Mouse (Mus musculus) CH12.LX (cell line): ENCODE measurements around the gene Wasf1. TPM values are rescaled to one million over a fixed set of nuclear protein-coding genes. Genes with fewer than 3 reads are reported as not detected.

Source experiments
- DNase-seq: peaks from one replicate; pipeline ENCODE4 v3.0.0-alpha.2; 2013; ENCODE audit errors: extremely low read depth
- H3K27ac ChIP-seq: 2 replicates; pipeline ENCODE4 v1.5.1; 2012; ENCODE audit warnings: low read depth, mild to moderate bottlenecking, control low read depth, moderate library complexity; ENCODE audit not compliant: insufficient read depth
- H3K27me3 ChIP-seq: replicated peaks from 2 replicates; pipeline ENCODE3; 2012; ENCODE audit warnings: inconsistent platforms
- H3K36me3 ChIP-seq, 2 experiments: replicated peaks in 1 of 2; 2 replicates each; pipeline versions ENCODE3 to v1.6.1; 2012; ENCODE audit warnings: inconsistent platforms in 1 of 2, low read length in 1 of 2, mild to moderate bottlenecking in 1 of 2, mixed read lengths in 1 of 2, moderate library complexity in 1 of 2; ENCODE audit not compliant: control insufficient read depth in 1 of 2, insufficient read depth in 1 of 2
- H3K4me1 ChIP-seq, 2 experiments: 2 replicates each; pipeline ENCODE4 v1.6.1; 2012; ENCODE audit warnings: inconsistent platforms in 1 of 2, moderate library complexity in 1 of 2; ENCODE audit not compliant: insufficient read depth in 2 of 2, control insufficient read depth in 1 of 2
- H3K4me2 ChIP-seq: 2 replicates; pipeline ENCODE4 v1.6.1; 2012; ENCODE audit warnings: low read depth, mild to moderate bottlenecking, control low read depth; ENCODE audit not compliant: poor library complexity, insufficient read depth, severe bottlenecking
- H3K4me3 ChIP-seq, 3 experiments: fragments of 150-350 bp in 1 of 3; sonication (generic) in 1 of 3; replicated peaks in 1 of 3; 2 replicates each; pipeline versions ENCODE3 to v1.5.1; 2011 to 2012; ENCODE audit warnings: low read depth in 2 of 3, low read length in 2 of 3, mild to moderate bottlenecking in 2 of 3, moderate library complexity in 2 of 3, control low read depth in 1 of 3, improper control_type of control experiment in 1 of 3, inconsistent platforms in 1 of 3, mixed read lengths in 1 of 3; ENCODE audit not compliant: poor library complexity in 1 of 3
- H3K79me2 ChIP-seq: replicated peaks from 2 replicates; pipeline ENCODE4 v1.6.1; 2012; ENCODE audit warnings: mild to moderate bottlenecking, moderate library complexity; ENCODE audit not compliant: control insufficient read depth, poor library complexity, insufficient read depth, severe bottlenecking; ENCODE audit errors: extremely low read depth
- H3K9ac ChIP-seq: 2 replicates; pipeline ENCODE4 v1.6.1; 2012; ENCODE audit warnings: low read depth, mild to moderate bottlenecking, control low read depth, moderate library complexity; ENCODE audit not compliant: insufficient read depth
- H3K9me3 ChIP-seq: replicated peaks from 2 replicates; pipeline ENCODE3; 2012; ENCODE audit warnings: low read length, inconsistent platforms, mixed read lengths
- BHLHE40 ChIP-seq: IDR thresholded peaks from 2 replicates; pipeline ENCODE4 v1.6.1; 2011; ENCODE audit warnings: mild to moderate bottlenecking, low read depth, low read length, improper control_type of control experiment
- CHD1 ChIP-seq: IDR thresholded peaks from 2 replicates; pipeline ENCODE4 v1.6.1; 2012; ENCODE audit warnings: low read depth, low read length, improper control_type of control experiment, inconsistent platforms
- CHD2 ChIP-seq: IDR thresholded peaks from 2 replicates; pipeline ENCODE4 v1.6.1; 2011; ENCODE audit warnings: low read length, improper control_type of control experiment
- CTCF ChIP-seq, 2 experiments: IDR thresholded peaks in 1 of 2; conservative IDR thresholded peaks in 1 of 2; 2 replicates each; pipeline ENCODE4 v1.5.1; 2011 to 2012; ENCODE audit warnings: low read depth in 2 of 2, low read length in 2 of 2, improper control_type of control experiment in 1 of 2, inconsistent platforms in 1 of 2, mild to moderate bottlenecking in 1 of 2, moderate library complexity in 1 of 2
- E2F4 ChIP-seq: IDR thresholded peaks from 2 replicates; pipeline ENCODE4 v1.6.1; 2011; ENCODE audit warnings: low read depth, low read length, improper control_type of control experiment; ENCODE audit not compliant: insufficient replicate concordance
- ELF1 ChIP-seq: IDR thresholded peaks from 2 replicates; pipeline ENCODE4 v1.6.1; 2014; ENCODE audit warnings: low read depth, mild to moderate bottlenecking, inconsistent platforms, low read length, improper control_type of control experiment
- EP300 ChIP-seq: IDR thresholded peaks from 2 replicates; pipeline ENCODE4 v1.6.1; 2011; ENCODE audit warnings: low read length, improper control_type of control experiment
- ETS1 ChIP-seq: conservative IDR thresholded peaks from 2 replicates; pipeline ENCODE4 v1.6.1; 2012; ENCODE audit warnings: low read depth, mild to moderate bottlenecking, inconsistent platforms, low read length, improper control_type of control experiment, moderate library complexity
- GABPA ChIP-seq: IDR thresholded peaks from 2 replicates; pipeline ENCODE4 v1.6.1; 2012; ENCODE audit warnings: low read depth, low read length, improper control_type of control experiment, inconsistent platforms; ENCODE audit not compliant: insufficient replicate concordance
- HCFC1 ChIP-seq: IDR thresholded peaks from 2 replicates; pipeline ENCODE4 v1.6.1; 2012; ENCODE audit warnings: low read depth, mild to moderate bottlenecking, inconsistent platforms, low read length, improper control_type of control experiment
- IRF4 ChIP-seq: IDR thresholded peaks from 2 replicates; pipeline ENCODE4 v1.6.1; 2014; ENCODE audit warnings: low read depth, mild to moderate bottlenecking, inconsistent platforms, low read length, improper control_type of control experiment
- JUN ChIP-seq: IDR thresholded peaks from 2 replicates; pipeline ENCODE4 v1.6.1; 2011; ENCODE audit warnings: low read depth, mild to moderate bottlenecking, low read length, improper control_type of control experiment, moderate library complexity; ENCODE audit not compliant: insufficient read depth
- JUND ChIP-seq: conservative IDR thresholded peaks from 2 replicates; pipeline ENCODE4 v1.6.1; 2011; ENCODE audit warnings: low read depth, low read length, improper control_type of control experiment
- KAT2A ChIP-seq: IDR thresholded peaks from 2 replicates; pipeline ENCODE4 v1.6.1; 2012; ENCODE audit warnings: low read length, improper control_type of control experiment, inconsistent platforms; ENCODE audit not compliant: insufficient replicate concordance
- MAFK ChIP-seq: IDR thresholded peaks from 2 replicates; pipeline ENCODE4 v1.6.1; 2011; ENCODE audit warnings: low read length, improper control_type of control experiment; ENCODE audit not compliant: insufficient replicate concordance
- MAX ChIP-seq: IDR thresholded peaks from 2 replicates; pipeline ENCODE4 v1.6.1; 2011; ENCODE audit warnings: low read length, improper control_type of control experiment
- MAZ ChIP-seq: IDR thresholded peaks from 2 replicates; pipeline ENCODE4 v1.6.1; 2012; ENCODE audit warnings: low read depth, mild to moderate bottlenecking, inconsistent platforms, low read length, improper control_type of control experiment, moderate library complexity
- MEF2A ChIP-seq: IDR thresholded peaks from 2 replicates; pipeline ENCODE4 v1.6.1; 2014; ENCODE audit warnings: low read depth, mild to moderate bottlenecking, inconsistent platforms, low read length, improper control_type of control experiment, borderline replicate concordance
- MXI1 ChIP-seq: IDR thresholded peaks from 2 replicates; pipeline ENCODE4 v1.6.1; 2011; ENCODE audit warnings: mild to moderate bottlenecking, low read depth, low read length, improper control_type of control experiment
- MYC ChIP-seq: IDR thresholded peaks from 2 replicates; pipeline ENCODE4 v1.6.1; 2011; ENCODE audit warnings: low read depth, mild to moderate bottlenecking, improper control_type of control experiment, low read length
- NELFE ChIP-seq: IDR thresholded peaks from 2 replicates; pipeline ENCODE4 v1.6.1; 2011; ENCODE audit warnings: low read depth, low read length, improper control_type of control experiment
- NRF1 ChIP-seq: IDR thresholded peaks from 2 replicates; pipeline ENCODE4 v1.6.1; 2014; ENCODE audit warnings: low read depth, mild to moderate bottlenecking, inconsistent platforms, low read length, improper control_type of control experiment, moderate library complexity
- PAX5 ChIP-seq: IDR thresholded peaks from 2 replicates; pipeline ENCODE4 v1.6.1; 2012; ENCODE audit warnings: low read length, inconsistent platforms, mixed read lengths
- POLR2A ChIP-seq: IDR thresholded peaks from 2 replicates; pipeline ENCODE4 v1.6.1; 2011; ENCODE audit warnings: low read depth, mild to moderate bottlenecking, improper control_type of control experiment, low read length
- POLR2AphosphoS2 ChIP-seq: IDR thresholded peaks from 2 replicates; pipeline ENCODE4 v1.6.1; 2011; ENCODE audit warnings: low read depth, low read length, improper control_type of control experiment
- RAD21 ChIP-seq: IDR thresholded peaks from 2 replicates; pipeline ENCODE4 v1.6.1; 2011; ENCODE audit warnings: low read depth, mild to moderate bottlenecking, low read length, improper control_type of control experiment, moderate library complexity
- RCOR1 ChIP-seq: conservative IDR thresholded peaks from 2 replicates; pipeline ENCODE4 v1.6.1; 2012; ENCODE audit warnings: low read depth, mild to moderate bottlenecking, inconsistent platforms, low read length, improper control_type of control experiment
- SIN3A ChIP-seq: IDR thresholded peaks from 2 replicates; pipeline ENCODE4 v1.6.1; 2012; ENCODE audit warnings: low read length, improper control_type of control experiment, inconsistent platforms
- SMC3 ChIP-seq: IDR thresholded peaks from 2 replicates; pipeline ENCODE4 v1.6.1; 2011; ENCODE audit warnings: low read depth, low read length, improper control_type of control experiment
- TBP ChIP-seq: conservative IDR thresholded peaks from 2 replicates; pipeline ENCODE4 v1.6.1; 2011; ENCODE audit warnings: low read depth, low read length, improper control_type of control experiment
- TCF12 ChIP-seq: IDR thresholded peaks from 2 replicates; pipeline ENCODE4 v1.6.1; 2014; ENCODE audit warnings: low read depth, mild to moderate bottlenecking, inconsistent platforms, low read length, improper control_type of control experiment
- UBTF ChIP-seq: IDR thresholded peaks from 2 replicates; pipeline ENCODE4 v1.6.1; 2012; ENCODE audit warnings: low read depth, mild to moderate bottlenecking, inconsistent platforms, low read length, improper control_type of control experiment, moderate library complexity
- USF1 ChIP-seq: IDR thresholded peaks from 2 replicates; pipeline ENCODE4 v1.6.1; 2014; ENCODE audit warnings: low read depth, mild to moderate bottlenecking, inconsistent platforms, low read length, improper control_type of control experiment
- USF2 ChIP-seq: conservative IDR thresholded peaks from 2 replicates; pipeline ENCODE4 v1.6.1; 2011; ENCODE audit warnings: low read depth, low read length, improper control_type of control experiment
- ZC3H11A ChIP-seq: IDR thresholded peaks from 2 replicates; pipeline ENCODE4 v1.6.1; 2012; ENCODE audit warnings: low read depth, mild to moderate bottlenecking, inconsistent platforms, low read length, improper control_type of control experiment
- ZKSCAN1 ChIP-seq: IDR thresholded peaks from 2 replicates; pipeline ENCODE4 v1.6.1; 2012; ENCODE audit warnings: low read depth, inconsistent platforms, low read length, improper control_type of control experiment, borderline replicate concordance
- ZMIZ1 ChIP-seq: IDR thresholded peaks from 2 replicates; pipeline ENCODE4 v1.6.1; 2012; ENCODE audit warnings: low read depth, mild to moderate bottlenecking, inconsistent platforms, low read length, improper control_type of control experiment
- ZNF384 ChIP-seq: IDR thresholded peaks from 2 replicates; pipeline ENCODE4 v1.6.1; 2012; ENCODE audit warnings: low read depth, low read length, improper control_type of control experiment, inconsistent platforms
- dilution Hi-C: fragments of 300-500 bp; cut with MboI; formaldehyde crosslinking; loops from 2 replicates; pipeline ENCODE4 v1.14.3; 2020; ENCODE audit warnings: low sequenced_read_pairs; ENCODE audit not compliant: extremely low pct_unique_long_range_greater_than_20kb, extremely low pct_ligation_motif_present
- in situ Hi-C: fragments of 300-500 bp; cut with MboI; formaldehyde crosslinking; loops from 3 replicates; pipeline ENCODE4 v1.14.3; 2019; ENCODE audit warnings: low sequenced_read_pairs, low pct_ligation_motif_present, low pct_unique_long_range_greater_than_20kb, mixed read lengths
- polyA plus RNA-seq: library from polyadenylated mRNA; unstranded; fragments of >175 nt; gene quantifications from 2 replicates; pipeline ENCODE4 v1.2.1, GENCODE M21; 2012; ENCODE audit warnings: low read depth; ENCODE audit not compliant: insufficient read length
- total RNA-seq, 2 experiments: library from RNA; depleted of rRNA; stranded (reverse); fragments of 300-350 nt in 1 of 2; fragments of >200 nt in 1 of 2; gene quantifications; 2 replicates each; pipeline ENCODE4 v1.2.3; 2012 to 2014

Wasf1 gene
- total RNA-seq (2012; rRNA removed) (not detected in 2 replicates), total RNA-seq (2014; rRNA removed) (0.08 TPM in 1 of 2 replicates, not detected in the other), polyA plus RNA-seq (0.09 and 0.10 TPM in 2 replicates)

GRCm38 (mm10) chr10:40882831-40883643, at the start of gene Wasf1, which contains the start of gene Cdc40:
TSS of gene Wasf1 (plus strand) at chr10:40883475.
TSS of gene Cdc40 (minus strand) at chr10:40883311.
- Histone ChIP-seq H3K9me3 (no peaks in the 10 kb centered on the region), H3K27me3 (peaks cover 26% of the 10 kb centered on the region), H3K79me2 (peaks cover 19% of the 10 kb centered on the region), H3K9ac (peak within 1 kb of the TSS; percentile 99), H3K4me1 (peaks cover 0 to 16% of the 10 kb centered on the region in 2 experiments; a peak in 2 of 4 replicates), H3K4me2 (peak within 1 kb of the TSS; percentile 99), H3K27ac (peak within 1 kb of the TSS; percentile 75), H3K36me3 (peaks cover 0 to 24% of the 10 kb centered on the region in 2 experiments), H3K4me3 (peak within 1 kb of the TSS; percentile 92 to 100 (median 95))
- in situ Hi-C loops: no loop called here
- dilution Hi-C loops: no loop called here
- peak; percentile 91 for DNase-seq
- TF ChIP-seq NRF1: no peak
- TF ChIP-seq MAX: no peak
- no peak for TF ChIP-seq UBTF
- TF ChIP-seq GABPA: peak; percentile 27; the same call in 1 of the 2 replicates
- TF ChIP-seq JUND: no peak
- TF ChIP-seq KAT2A: peak; percentile 94; the same call in 1 of the 2 replicates
- no peak for TF ChIP-seq ETS1
- peak; percentile 87 for TF ChIP-seq TBP
- no peak for TF ChIP-seq RCOR1
- peak; percentile 35; the same call in 1 of the 2 replicates for TF ChIP-seq IRF4
- TF ChIP-seq ELF1: peak; percentile 94
- no peak for TF ChIP-seq RAD21
- peak; percentile 47; the same call in 1 of the 2 replicates for TF ChIP-seq POLR2AphosphoS2
- no peak for TF ChIP-seq CHD1
- TF ChIP-seq MAFK: no peak
- TF ChIP-seq CHD2: no peak
- no peak for TF ChIP-seq ZKSCAN1
- no peak; the same call in 1 of the 2 replicates for TF ChIP-seq MEF2A
- peak; percentile 65; the same call in 1 of the 2 replicates for TF ChIP-seq TCF12
- no peak for TF ChIP-seq CTCF (conservative IDR thresholded peaks at IDR 0.05 in 1 of 2, IDR thresholded peaks at IDR 0.05 in 1 of 2; ENCODE audit: low read depth in 2 of 2, low read length in 2 of 2)
- peak; percentile 98 for TF ChIP-seq HCFC1
- no peak for TF ChIP-seq PAX5
- TF ChIP-seq SIN3A: peak; percentile 79; the same call in 1 of the 2 replicates
- no peak for TF ChIP-seq SMC3
- TF ChIP-seq BHLHE40: no peak
- TF ChIP-seq NELFE: peak; percentile 83
- no peak for TF ChIP-seq ZNF384
- peak; percentile 82 for TF ChIP-seq POLR2A
- TF ChIP-seq E2F4: no peak
- peak; percentile 64; the same call in 1 of the 2 replicates for TF ChIP-seq MXI1
- TF ChIP-seq EP300: no peak
- TF ChIP-seq USF1: no peak
- 0 out of 2 replicates have a peak, but pooled peaks have one; percentile 70 for TF ChIP-seq MYC
- TF ChIP-seq ZMIZ1: no peak
- TF ChIP-seq MAZ: no peak
- TF ChIP-seq ZC3H11A: no peak
- TF ChIP-seq JUN: no peak
- TF ChIP-seq USF2: no peak
